Mouse (Mus musculus) heart, adult 9 months (tissue): ENCODE results near the gene Gm12888.
"Not testable (repeated sequence)": the region's sequence is repeated elsewhere in the genome, so short reads cannot be mapped to it uniquely, and the experiment has no call there.

ENCODE experiments used
- DNase-seq, 2 experiments: peaks; one replicate each; pipeline ENCODE4 v3.0.0; 2022; ENCODE audit warnings: low spot score in 2 of 2

Gene Gm12888

DNA sequence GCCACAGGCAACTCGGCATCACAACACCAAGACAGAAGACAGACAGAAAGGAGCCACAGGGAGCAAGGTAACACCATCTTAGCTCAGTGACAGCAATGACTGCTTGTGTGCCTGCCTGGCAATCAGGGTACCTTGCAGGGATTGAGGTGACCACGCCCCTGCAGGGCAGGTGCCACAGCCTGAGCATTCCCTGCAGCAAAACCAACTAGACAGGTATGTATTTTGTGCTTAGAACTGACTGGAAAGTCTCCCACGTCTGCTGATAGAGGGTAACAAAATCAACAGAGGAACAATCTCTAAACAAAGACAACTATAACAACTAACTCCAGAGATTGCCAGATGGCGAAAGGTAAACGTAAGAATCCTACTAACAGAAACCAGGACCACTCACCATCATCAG is at the start of gene Gm12888:
Gene Gm12888 (minus strand): TSS at position 101 of the 400 bp plus-strand sequence.
- not testable (repeated sequence) for DNase-seq
